Mouse (Mus musculus) midbrain, embryonic 16.5 days (tissue): Measurements from ENCODE around the gene Lzts2. TPM values are rescaled to one million over a fixed set of nuclear protein-coding genes. Genes with fewer than 3 reads are reported as not detected.
A peak's percentile ranks its signal among the peaks of the same experiment; 100 is the strongest.

ENCODE experiments used
- ATAC-seq: fragments of 200-750 bp; cut with Nextera tagmentation; 2 replicates; pipeline ENCODE4 v1.8.0; 2017; ENCODE audit warnings: moderate TSS enrichment
- H3K27ac ChIP-seq: fragments of 300-500 bp; sonication (generic); 2 replicates; pipeline ENCODE4 v1.5.1; 2014; ENCODE audit warnings: mild to moderate bottlenecking, low read length, mixed read lengths
- H3K27me3 ChIP-seq: fragments of 300-500 bp; sonication (generic); 2 replicates; pipeline ENCODE4 v1.6.1; 2014; ENCODE audit warnings: low read depth, low read length, mixed read lengths; ENCODE audit not compliant: control insufficient read depth, insufficient read depth
- H3K36me3 ChIP-seq: fragments of 300-500 bp; sonication (generic); 2 replicates; pipeline ENCODE4 v1.6.1; 2014; ENCODE audit warnings: mild to moderate bottlenecking, low read length, moderate library complexity, mixed read lengths; ENCODE audit not compliant: control insufficient read depth, insufficient read depth
- H3K4me1 ChIP-seq: fragments of 300-500 bp; sonication (generic); 2 replicates; pipeline ENCODE4 v1.6.1; 2014; ENCODE audit warnings: mild to moderate bottlenecking, low read length, mixed read lengths; ENCODE audit not compliant: control insufficient read depth, insufficient read depth
- H3K4me2 ChIP-seq: fragments of 300-500 bp; sonication (generic); 2 replicates; pipeline ENCODE4 v1.6.1; 2014; ENCODE audit warnings: mild to moderate bottlenecking, low read length, mixed read lengths
- H3K4me3 ChIP-seq: fragments of 300-500 bp; sonication (generic); 2 replicates; pipeline ENCODE4 v1.5.1; 2014; ENCODE audit warnings: low read depth, mild to moderate bottlenecking, low read length, moderate library complexity, mixed read lengths
- H3K9ac ChIP-seq: fragments of 300-500 bp; sonication (generic); 2 replicates; pipeline ENCODE4 v1.6.1; 2014; ENCODE audit warnings: low read depth, low read length, mixed read lengths
- H3K9me3 ChIP-seq: fragments of 300-500 bp; sonication (generic); replicated peaks from 2 replicates; pipeline ENCODE4 v1.6.1; 2014; ENCODE audit warnings: mild to moderate bottlenecking, low read length, mixed read lengths; ENCODE audit not compliant: control insufficient read depth, poor library complexity, severe bottlenecking
- WGBS: fragments of 180-500 bp; shearing (Covaris S2); extraction: QIAGEN DNeasy Blood & Tissue Kit; methylation state at CpG from one replicate; pipeline ENCODE4 v1.1.7; 2014; 5-methylcytosine and 5-hydroxymethylcytosine counted together
- polyA plus RNA-seq: library from polyadenylated mRNA; unstranded; fragments of >200 nt; fragmentation: Nextera tagmentation; extraction: Ambion mirVana; gene quantifications from 2 replicates; pipeline ENCODE4 v1.2.1, GENCODE M21; 2015

Lzts2 gene
- polyA plus RNA-seq = 15.5 and 17.2 TPM in 2 replicates

DNA sequence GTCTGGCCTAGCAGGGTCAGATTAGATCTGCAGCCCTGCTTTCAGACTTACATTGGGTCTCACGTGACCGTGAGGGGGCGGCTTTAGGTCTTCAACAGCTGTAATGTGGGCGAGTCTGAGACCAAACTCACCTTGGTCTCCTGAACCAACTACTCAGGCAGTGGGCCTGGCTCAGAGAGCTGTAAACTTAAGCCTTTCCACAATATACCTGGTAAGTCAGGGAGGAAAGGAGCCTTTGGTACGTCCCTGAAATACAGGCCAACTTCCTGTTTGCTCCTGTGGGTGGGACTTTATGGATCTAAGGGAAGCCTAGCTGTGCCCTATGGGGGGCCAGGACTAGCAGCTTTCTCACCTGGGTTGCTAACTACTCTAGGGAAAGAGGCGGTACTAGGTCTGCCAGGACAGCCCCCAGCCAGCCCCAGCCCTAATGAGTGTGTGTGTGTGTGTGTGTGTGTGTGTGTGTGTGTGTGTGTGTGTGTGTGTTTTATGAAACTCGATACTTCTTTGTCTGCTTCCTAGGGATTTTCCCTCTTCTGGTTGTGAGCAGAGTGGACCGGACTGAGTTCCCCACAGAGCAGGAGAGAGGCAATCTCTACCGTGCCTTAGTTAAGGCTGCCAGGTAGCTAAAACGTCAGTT lies at the start of gene Lzts2:
Gene Lzts2 (plus strand): TSS at position 80 of the 637 bp plus-strand sequence.
- no peaks in the 10 kb centered on the region for H3K27me3 ChIP-seq
- H3K9me3 ChIP-seq = no peaks in the 10 kb centered on the region
- peak within 1 kb of the TSS; percentile 36 for H3K4me3 ChIP-seq
- H3K4me1 ChIP-seq = peaks cover 31% of the 10 kb centered on the region
- peaks cover 8% of the 10 kb centered on the region for H3K36me3 ChIP-seq
- H3K27ac ChIP-seq = no peak within 1 kb of the TSS
- H3K9ac ChIP-seq = peak within 1 kb of the TSS; percentile 58
- WGBS = 16% methylated on average over 10 of the region's 10 CpGs
- no peak for ATAC-seq
- H3K4me2 ChIP-seq = peak within 1 kb of the TSS; percentile 68

DNA sequence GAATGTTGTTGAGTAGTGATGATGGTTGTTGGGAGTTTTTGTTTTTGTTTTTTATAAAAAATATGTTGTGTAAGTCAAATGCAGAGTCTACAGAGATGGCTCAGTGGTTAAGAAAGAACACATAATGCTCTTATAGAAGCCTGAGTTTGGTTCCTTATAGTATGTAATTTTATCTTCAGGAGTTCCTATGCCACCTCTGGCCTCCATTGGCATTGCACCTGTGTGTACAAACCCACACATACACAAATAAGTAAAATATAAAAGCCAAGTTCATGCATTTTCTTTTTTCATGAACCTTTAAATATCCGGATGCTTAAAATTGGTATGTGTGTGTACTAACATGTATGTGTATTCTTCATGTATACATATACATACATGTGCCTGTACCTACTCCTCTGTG lies 48.2 kb upstream of the Lzts2 start:
- H3K4me1 ChIP-seq = no peaks in the 10 kb centered on the region
- H3K36me3 ChIP-seq = peaks cover 45% of the 10 kb centered on the region
- no peak overlapping the region for H3K4me2 ChIP-seq
- H3K4me3 ChIP-seq = no peak overlapping the region
- no peak overlapping the region for H3K27ac ChIP-seq
- no peaks in the 10 kb centered on the region for H3K27me3 ChIP-seq
- ATAC-seq = no peak
- no peaks in the 10 kb centered on the region for H3K9me3 ChIP-seq
- H3K9ac ChIP-seq = no peak overlapping the region
- WGBS = 98% methylated on average over 1 of the region's 1 CpGs

DNA sequence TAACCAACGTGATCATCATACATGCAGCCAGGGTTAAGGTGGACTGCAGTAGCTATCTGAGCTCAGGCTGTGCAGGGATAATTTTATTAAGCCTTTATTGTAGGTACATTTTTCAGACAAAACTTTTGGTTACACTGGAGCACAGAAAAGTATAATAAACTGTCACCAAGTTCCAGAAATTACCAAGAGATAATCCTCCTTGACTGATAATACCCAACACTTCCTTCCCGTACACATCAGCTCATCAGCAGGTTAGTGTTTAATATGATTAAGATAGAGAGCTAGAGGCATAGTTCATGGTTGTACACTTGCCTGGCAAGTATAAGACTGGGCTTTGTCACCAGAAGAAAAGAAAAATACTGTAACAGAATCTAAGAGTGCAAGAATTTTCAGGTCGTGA lies 45.9 kb upstream of the Lzts2 start:
- WGBS = 88% methylated on average over 3 of the region's 3 CpGs
- no peak overlapping the region for H3K27ac ChIP-seq
- ATAC-seq = no peak
- H3K9me3 ChIP-seq = no peaks in the 10 kb centered on the region
- H3K27me3 ChIP-seq = no peaks in the 10 kb centered on the region
- H3K36me3 ChIP-seq = peaks cover 51% of the 10 kb centered on the region
- H3K4me1 ChIP-seq = no peaks in the 10 kb centered on the region
- H3K4me2 ChIP-seq = no peak overlapping the region
- H3K4me3 ChIP-seq = no peak overlapping the region
- no peak overlapping the region for H3K9ac ChIP-seq

- no peaks in the 10 kb centered on the region for H3K4me1 ChIP-seq
- H3K9ac ChIP-seq = no peak overlapping the region
- H3K27ac ChIP-seq = no peak overlapping the region
- H3K9me3 ChIP-seq = no peaks in the 10 kb centered on the region
- WGBS = 83% methylated on average over 6 of the region's 6 CpGs
- no peaks in the 10 kb centered on the region for H3K27me3 ChIP-seq
- H3K4me3 ChIP-seq = no peak overlapping the region
- H3K36me3 ChIP-seq = peaks cover 56% of the 10 kb centered on the region
- no peak overlapping the region for H3K4me2 ChIP-seq
- no peak for ATAC-seq
Measured at GRCm38 (mm10) chr19:44976636-44977035, 37.6 kb upstream of the Lzts2 start.

GRCm38 (mm10) chr19:44977148-44977547 lies 37.1 kb upstream of the Lzts2 start:
- Histone ChIP-seq H3K27me3 (no peaks in the 10 kb centered on the region), H3K4me2 (no peak overlapping the region), H3K4me3 (no peak overlapping the region), H3K36me3 (peaks cover 57% of the 10 kb centered on the region), H3K9me3 (no peaks in the 10 kb centered on the region), H3K27ac (no peak overlapping the region), H3K4me1 (no peaks in the 10 kb centered on the region), H3K9ac (no peak overlapping the region)
- WGBS = 96% methylated on average over 6 of the region's 6 CpGs
- ATAC-seq = no peak

GRCm38 (mm10) chr19:44980787-44981186 lies 33.4 kb upstream of the Lzts2 start:
- Histone ChIP-seq H3K36me3 (peaks cover 30% of the 10 kb centered on the region), H3K9ac (no peak overlapping the region), H3K4me2 (no peak overlapping the region), H3K9me3 (no peaks in the 10 kb centered on the region), H3K27me3 (no peaks in the 10 kb centered on the region), H3K27ac (no peak overlapping the region), H3K4me3 (no peak overlapping the region), H3K4me1 (no peaks in the 10 kb centered on the region)
- 78% methylated on average over 2 of the region's 2 CpGs for WGBS
- no peak for ATAC-seq

DNA sequence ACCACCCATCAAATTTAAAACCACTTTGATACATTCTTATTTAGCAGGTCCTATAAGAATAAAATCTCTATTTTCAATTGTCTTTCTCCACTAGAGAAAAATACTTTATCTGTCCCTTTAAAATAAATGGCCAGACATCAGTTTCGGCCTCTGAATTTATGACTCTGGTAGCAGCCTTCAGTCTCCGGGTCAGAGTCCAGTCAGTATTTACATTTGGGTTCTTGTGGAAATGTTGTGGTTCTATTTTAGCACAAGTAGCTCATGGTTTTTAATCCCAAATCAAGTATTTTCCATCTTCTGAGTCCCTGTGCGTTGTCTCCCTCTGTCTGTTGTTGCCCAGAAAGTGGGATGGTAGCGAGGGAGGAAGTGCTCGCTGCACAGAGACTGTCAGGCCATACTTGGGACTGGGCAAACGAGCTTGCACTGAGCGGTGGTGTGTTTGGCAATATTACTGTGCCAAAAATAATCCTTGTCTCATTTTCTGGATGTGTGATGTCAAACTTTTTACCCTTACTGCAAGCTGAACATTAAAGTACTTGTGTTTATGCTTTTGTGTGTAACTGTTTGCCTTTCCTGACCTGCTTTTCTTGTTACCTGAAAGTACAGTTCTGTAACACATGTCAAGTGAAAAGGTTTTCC lies 31.6 kb upstream of the Lzts2 start:
- Histone ChIP-seq H3K9ac (no peak overlapping the region), H3K4me1 (no peaks in the 10 kb centered on the region), H3K4me3 (no peak overlapping the region), H3K27me3 (no peaks in the 10 kb centered on the region), H3K36me3 (peaks cover 18% of the 10 kb centered on the region), H3K4me2 (no peak overlapping the region), H3K9me3 (no peaks in the 10 kb centered on the region), H3K27ac (no peak overlapping the region)
- no peak for ATAC-seq
- WGBS = 83% methylated on average over 7 of the region's 7 CpGs

DNA sequence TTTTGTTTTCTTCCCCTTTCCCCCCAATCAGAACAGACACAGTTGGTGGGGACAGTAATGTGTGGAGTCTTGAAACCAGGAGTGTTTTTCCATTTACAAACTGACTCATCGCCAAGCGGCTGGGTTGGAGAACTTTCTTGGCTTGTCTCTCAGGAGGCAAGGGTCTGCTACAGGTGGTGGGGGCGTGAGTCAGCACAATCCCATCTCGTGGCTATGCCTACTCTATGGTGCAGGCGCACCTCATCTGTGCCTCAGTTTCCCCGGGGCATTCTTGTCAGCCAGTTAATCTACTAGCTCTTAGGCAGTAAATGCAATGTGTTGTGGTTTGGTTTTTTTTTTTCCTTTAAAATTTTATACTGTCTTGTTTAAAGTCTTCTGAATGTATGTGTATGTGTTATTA lies 30.8 kb upstream of the Lzts2 start:
- Histone ChIP-seq H3K36me3 (peaks cover 13% of the 10 kb centered on the region), H3K4me1 (peaks cover 4% of the 10 kb centered on the region; the same call in 1 of the 2 replicates), H3K4me2 (no peak overlapping the region), H3K9me3 (no peaks in the 10 kb centered on the region), H3K27me3 (no peaks in the 10 kb centered on the region), H3K4me3 (no peak overlapping the region), H3K27ac (no peak overlapping the region), H3K9ac (no peak overlapping the region)
- 91% methylated on average over 6 of the region's 6 CpGs for WGBS
- ATAC-seq = no peak

GRCm38 (mm10) chr19:44984420-44984819 lies 29.8 kb upstream of the Lzts2 start:
- H3K27ac ChIP-seq = no peak overlapping the region
- no peaks in the 10 kb centered on the region for H3K27me3 ChIP-seq
- H3K9me3 ChIP-seq = no peaks in the 10 kb centered on the region
- H3K9ac ChIP-seq = no peak overlapping the region
- 95% methylated on average over 4 of the region's 4 CpGs for WGBS
- no peak overlapping the region for H3K4me3 ChIP-seq
- peaks cover 5% of the 10 kb centered on the region; the same call in 1 of the 2 replicates for H3K4me1 ChIP-seq
- no peak for ATAC-seq
- H3K36me3 ChIP-seq = peaks cover 9% of the 10 kb centered on the region
- no peak overlapping the region for H3K4me2 ChIP-seq
